Mouse (Mus musculus) bone marrow macrophage, adult 2 months (primary cell): Measurements from ENCODE around the gene Tomm40l.

Experiments used
- CTCF ChIP-seq: IDR thresholded peaks from 2 replicates; pipeline ENCODE4 v1.5.1; 2012; ENCODE audit warnings: low read depth, mild to moderate bottlenecking, low read length, moderate library complexity
- POLR2A ChIP-seq: IDR thresholded peaks from 2 replicates; pipeline ENCODE4 v1.6.1; 2012; ENCODE audit warnings: mild to moderate bottlenecking, low read depth, low read length, borderline replicate concordance

GRCm38 (mm10) chr1:171271622-171272021 is 49.3 kb upstream of the Tomm40l start:
- peak; percentile 40 for TF ChIP-seq CTCF
- TF ChIP-seq POLR2A = no peak
